Mouse (Mus musculus): ENCODE measurements at regions not wholly inside any gene's neighbourhood (a gene's known extent, or its start where the extent isn't known, plus 50 kb on each side); places are given as distances from the start of the nearest gene placed in this dataset.

GRCm38 (mm10) chr16:9230178-9230577, 400.3 kb downstream of the 1810013L24Rik start:
- H3K36me3 ChIP-seq (ENCODE audit: control insufficient read depth, insufficient read depth, low read length), result no peaks in the 10 kb centered on the region
- TF ChIP-seq CTCF (conservative IDR thresholded peaks at IDR 0.05; ENCODE audit: insufficient read depth, insufficient read length, low read depth, low read length), result no peak
- DNase-seq, result no peak
- H3K4me1 ChIP-seq (ENCODE audit: control insufficient read depth, insufficient read depth, low read length), result no peaks in the 10 kb centered on the region
- H3K27me3 ChIP-seq (replicated peaks; ENCODE audit: control insufficient read depth, insufficient read depth, low read length), result no peaks in the 10 kb centered on the region
- H3K4me3 ChIP-seq (ENCODE audit: insufficient read depth, low read depth, low read length), result no peak overlapping the region
- no peak overlapping the region for H3K27ac ChIP-seq (ENCODE audit: insufficient read depth, low read depth, low read length)

GRCm38 (mm10) chr16:9242099-9242498, 412.2 kb downstream of the 1810013L24Rik start:
- Histone ChIP-seq H3K4me1 (ENCODE audit: control insufficient read depth, insufficient read depth, low read length) (no peaks in the 10 kb centered on the region), H3K36me3 (ENCODE audit: control insufficient read depth, insufficient read depth, low read length) (no peaks in the 10 kb centered on the region), H3K4me3 (ENCODE audit: insufficient read depth, low read depth, low read length) (no peak overlapping the region), H3K27ac (ENCODE audit: insufficient read depth, low read depth, low read length) (no peak overlapping the region), H3K27me3 (replicated peaks; ENCODE audit: control insufficient read depth, insufficient read depth, low read length) (no peaks in the 10 kb centered on the region)
- TF ChIP-seq POLR2A (IDR thresholded peaks at IDR 0.05; ENCODE audit: low read depth, low read length) (no peak), CTCF (conservative IDR thresholded peaks at IDR 0.05; ENCODE audit: insufficient read depth, insufficient read length, low read depth, low read length) (no peak)
- 94% methylated on average over 4 of the region's 4 CpGs for WGBS
- no peak for DNase-seq

- H3K4me1 ChIP-seq (ENCODE audit: control insufficient read depth, insufficient read depth, low read length), result no peaks in the 10 kb centered on the region
- TF ChIP-seq POLR2A (IDR thresholded peaks at IDR 0.05; ENCODE audit: low read depth, low read length) (no peak), CTCF (conservative IDR thresholded peaks at IDR 0.05; ENCODE audit: insufficient read depth, insufficient read length, low read depth, low read length) (no peak)
- 24% methylated on average over 3 of the region's 3 CpGs for WGBS
- no peaks in the 10 kb centered on the region for H3K36me3 ChIP-seq (ENCODE audit: control insufficient read depth, insufficient read depth, low read length)
- no peak for DNase-seq
- H3K27ac ChIP-seq (ENCODE audit: insufficient read depth, low read depth, low read length), result no peak overlapping the region
- H3K4me3 ChIP-seq (ENCODE audit: insufficient read depth, low read depth, low read length), result no peak overlapping the region
- H3K27me3 ChIP-seq (replicated peaks; ENCODE audit: control insufficient read depth, insufficient read depth, low read length), result no peaks in the 10 kb centered on the region
Observed at GRCm38 (mm10) chr16:9247198-9247597, 417.3 kb downstream of the 1810013L24Rik start.

GRCm38 (mm10) chr16:9253054-9253453, 423.2 kb downstream of the 1810013L24Rik start:
- TF ChIP-seq CTCF (conservative IDR thresholded peaks at IDR 0.05; ENCODE audit: insufficient read depth, insufficient read length, low read depth, low read length), result no peak
- TF ChIP-seq POLR2A (IDR thresholded peaks at IDR 0.05; ENCODE audit: low read depth, low read length), result no peak
- no peak overlapping the region for H3K27ac ChIP-seq (ENCODE audit: insufficient read depth, low read depth, low read length)
- H3K27me3 ChIP-seq (replicated peaks; ENCODE audit: control insufficient read depth, insufficient read depth, low read length), result no peaks in the 10 kb centered on the region
- H3K4me3 ChIP-seq (ENCODE audit: insufficient read depth, low read depth, low read length), result no peak overlapping the region
- H3K36me3 ChIP-seq (ENCODE audit: control insufficient read depth, insufficient read depth, low read length), result no peaks in the 10 kb centered on the region
- WGBS, result 75% methylated on average over 1 of the region's 1 CpGs
- no peaks in the 10 kb centered on the region for H3K4me1 ChIP-seq (ENCODE audit: control insufficient read depth, insufficient read depth, low read length)
- no peak for DNase-seq

GRCm38 (mm10) chr16:9255351-9255750, 425.5 kb downstream of the 1810013L24Rik start:
- WGBS, result 51% methylated on average over 3 of the region's 3 CpGs
- TF ChIP-seq CTCF (conservative IDR thresholded peaks at IDR 0.05; ENCODE audit: insufficient read depth, insufficient read length, low read depth, low read length), result no peak
- TF ChIP-seq POLR2A (IDR thresholded peaks at IDR 0.05; ENCODE audit: low read depth, low read length), result no peak
- Histone ChIP-seq H3K4me3 (ENCODE audit: insufficient read depth, low read depth, low read length) (no peak overlapping the region), H3K27me3 (replicated peaks; ENCODE audit: control insufficient read depth, insufficient read depth, low read length) (no peaks in the 10 kb centered on the region), H3K27ac (ENCODE audit: insufficient read depth, low read depth, low read length) (no peak overlapping the region), H3K4me1 (ENCODE audit: control insufficient read depth, insufficient read depth, low read length) (no peaks in the 10 kb centered on the region), H3K36me3 (ENCODE audit: control insufficient read depth, insufficient read depth, low read length) (no peaks in the 10 kb centered on the region)
- no peak for DNase-seq

- Histone ChIP-seq H3K4me1 (ENCODE audit: control insufficient read depth, insufficient read depth, low read length) (no peaks in the 10 kb centered on the region), H3K4me3 (ENCODE audit: insufficient read depth, low read depth, low read length) (no peak overlapping the region), H3K27ac (ENCODE audit: insufficient read depth, low read depth, low read length) (no peak overlapping the region), H3K36me3 (ENCODE audit: control insufficient read depth, insufficient read depth, low read length) (no peaks in the 10 kb centered on the region), H3K27me3 (replicated peaks; ENCODE audit: control insufficient read depth, insufficient read depth, low read length) (no peaks in the 10 kb centered on the region)
- DNase-seq, result no peak
- no peak for TF ChIP-seq CTCF (conservative IDR thresholded peaks at IDR 0.05; ENCODE audit: insufficient read depth, insufficient read length, low read depth, low read length)
- no peak for TF ChIP-seq POLR2A (IDR thresholded peaks at IDR 0.05; ENCODE audit: low read depth, low read length)
- 90% methylated on average over 3 of the region's 3 CpGs for WGBS
Observed at GRCm38 (mm10) chr16:9260966-9261365, 431.1 kb downstream of the 1810013L24Rik start.

GRCm38 (mm10) chr16:9264554-9265145, 434.8 kb downstream of the 1810013L24Rik start:
- WGBS, result 58% methylated on average over 3 of the region's 3 CpGs
- Histone ChIP-seq H3K27ac (ENCODE audit: insufficient read depth, low read depth, low read length) (no peak overlapping the region), H3K4me1 (ENCODE audit: control insufficient read depth, insufficient read depth, low read length) (no peaks in the 10 kb centered on the region), H3K27me3 (replicated peaks; ENCODE audit: control insufficient read depth, insufficient read depth, low read length) (no peaks in the 10 kb centered on the region), H3K4me3 (ENCODE audit: insufficient read depth, low read depth, low read length) (no peak overlapping the region), H3K36me3 (ENCODE audit: control insufficient read depth, insufficient read depth, low read length) (no peaks in the 10 kb centered on the region)
- no peak for TF ChIP-seq CTCF (conservative IDR thresholded peaks at IDR 0.05; ENCODE audit: insufficient read depth, insufficient read length, low read depth, low read length)
- TF ChIP-seq POLR2A (IDR thresholded peaks at IDR 0.05; ENCODE audit: low read depth, low read length), result no peak
- DNase-seq, result no peak

Measured in kidney, adult 2 months (tissue).